Mouse (Mus musculus) thymus, adult 2 months (tissue): ENCODE results near the gene Snip1.

ENCODE experiments used
- CTCF ChIP-seq: fragments of 200-500 bp; IDR thresholded peaks from 2 replicates; pipeline ENCODE4 v1.5.1; 2012; ENCODE audit warnings: mild to moderate bottlenecking, control low read depth, low read length, moderate library complexity, borderline replicate concordance; ENCODE audit not compliant: control insufficient read depth, poor library complexity, insufficient read depth; ENCODE audit errors: extremely low read depth
- POLR2A ChIP-seq: fragments of 200-500 bp; IDR thresholded peaks from 2 replicates; pipeline ENCODE4 v1.6.1; 2012; ENCODE audit warnings: mild to moderate bottlenecking, low read length, control low read depth, moderate library complexity; ENCODE audit not compliant: control insufficient read depth, poor library complexity, insufficient read depth; ENCODE audit errors: extremely low read depth

- TF ChIP-seq CTCF, result peak; percentile 100
- TF ChIP-seq POLR2A, result peak; percentile 62
Measured at GRCm38 (mm10) chr4:125084403-125085345, 18.2 kb downstream of the Snip1 start, which contains the start of gene Meaf6.
